Mouse (Mus musculus) liver, embryonic 15.5 days (tissue): ENCODE results near the gene Lmbrd2. TPM values are rescaled to one million over a fixed set of nuclear protein-coding genes. Genes with fewer than 3 reads are reported as not detected.
"Not testable (repeated sequence)": the region's sequence is repeated elsewhere in the genome, so short reads cannot be mapped to it uniquely, and the experiment has no call there.

Source experiments
- ATAC-seq: fragments of 200-750 bp; cut with Nextera tagmentation; 2 replicates; pipeline ENCODE4 v1.8.0; 2017; ENCODE audit warnings: moderate number of reproducible peaks, mild to moderate bottlenecking, moderate library complexity; ENCODE audit not compliant: insufficient read depth
- H3K27ac ChIP-seq: fragments of 300-500 bp; sonication (generic); replicated peaks from 2 replicates; pipeline ENCODE4 v1.5.1; 2015; ENCODE audit warnings: mild to moderate bottlenecking, inconsistent platforms
- H3K27me3 ChIP-seq: fragments of 300-500 bp; sonication (generic); 2 replicates; pipeline ENCODE4 v1.6.1; 2015; ENCODE audit warnings: mild to moderate bottlenecking, inconsistent platforms
- H3K36me3 ChIP-seq: fragments of 300-500 bp; sonication (generic); replicated peaks from 2 replicates; pipeline ENCODE4 v1.6.1; 2015; ENCODE audit warnings: moderate library complexity, mild to moderate bottlenecking, inconsistent platforms
- H3K4me1 ChIP-seq: fragments of 300-500 bp; sonication (generic); replicated peaks from 2 replicates; pipeline ENCODE4 v1.6.1; 2015; ENCODE audit warnings: inconsistent platforms
- H3K4me2 ChIP-seq: fragments of 300-500 bp; sonication (generic); 2 replicates; pipeline ENCODE4 v1.6.1; 2015; ENCODE audit warnings: moderate library complexity, mild to moderate bottlenecking, inconsistent platforms
- H3K4me3 ChIP-seq: fragments of 300-500 bp; sonication (generic); replicated peaks from 2 replicates; pipeline ENCODE4 v1.5.1; 2015; ENCODE audit warnings: mild to moderate bottlenecking, inconsistent platforms
- H3K9ac ChIP-seq: fragments of 300-500 bp; sonication (generic); 2 replicates; pipeline ENCODE4 v1.6.1; 2015; ENCODE audit warnings: moderate library complexity, mild to moderate bottlenecking, inconsistent platforms
- H3K9me3 ChIP-seq: fragments of 300-500 bp; sonication (generic); replicated peaks from 2 replicates; pipeline ENCODE4 v1.6.1; 2016; ENCODE audit warnings: inconsistent platforms
- WGBS: fragments of 180-500 bp; shearing (Covaris S2); methylation state at CpG from one replicate; pipeline ENCODE4 v1.1.7; 2015; ENCODE audit warnings: mixed read lengths; ENCODE audit not compliant: insufficient replicate concordance; 5-methylcytosine and 5-hydroxymethylcytosine counted together
- polyA plus RNA-seq: library from polyadenylated mRNA; unstranded; fragments of >200 nt; fragmentation: Nextera tagmentation; extraction: Ambion mirVana; gene quantifications from 2 replicates; pipeline ENCODE4 v1.2.1, GENCODE M21; 2015

Gene Lmbrd2
- polyA plus RNA-seq, 1 experiment from 2014 or later: 1.8 TPM

- not testable (repeated sequence) for H3K9me3 ChIP-seq, H3K36me3 ChIP-seq, H3K4me2 ChIP-seq, H3K9ac ChIP-seq, H3K27me3 ChIP-seq, H3K27ac ChIP-seq, H3K4me3 ChIP-seq, H3K4me1 ChIP-seq, ATAC-seq
- WGBS: 54% methylated on average over 3 of the region's 3 CpGs
Observed at GRCm38 (mm10) chr15:9213026-9213425, 72.7 kb downstream of the Lmbrd2 start.

GRCm38 (mm10) chr15:9213431-9213830 lies 73.1 kb downstream of the Lmbrd2 start:
- not testable (repeated sequence) for H3K27me3 ChIP-seq, H3K9me3 ChIP-seq, ATAC-seq, H3K27ac ChIP-seq, H3K4me3 ChIP-seq, H3K36me3 ChIP-seq, H3K9ac ChIP-seq, H3K4me1 ChIP-seq, H3K4me2 ChIP-seq
- 62% methylated on average over 7 of the region's 7 CpGs for WGBS

DNA sequence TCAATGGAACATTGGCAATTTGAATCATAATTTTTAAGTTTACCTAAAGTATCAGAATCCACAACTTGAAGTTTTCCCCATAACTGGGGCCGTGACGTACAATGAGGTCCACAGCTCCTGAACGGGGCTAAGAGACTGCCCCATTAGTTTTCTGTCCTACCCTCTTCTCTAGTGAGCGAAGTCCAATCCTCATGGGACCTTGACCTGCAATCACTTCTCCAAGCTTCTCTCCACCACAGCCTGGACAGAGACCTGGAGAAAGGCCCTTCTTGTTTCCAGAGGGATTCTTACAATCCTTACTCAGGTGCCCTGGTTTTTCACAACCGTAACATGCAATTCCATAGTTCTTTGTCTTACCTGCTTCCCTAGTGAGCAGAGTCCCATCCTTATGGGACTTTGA lies 76.1 kb downstream of the Lmbrd2 start:
- no peak overlapping the region for H3K4me2 ChIP-seq
- no peak overlapping the region for H3K27ac ChIP-seq
- H3K4me3 ChIP-seq: no peak overlapping the region
- no peak overlapping the region for H3K9ac ChIP-seq
- no peaks in the 10 kb centered on the region for H3K9me3 ChIP-seq
- H3K36me3 ChIP-seq: no peaks in the 10 kb centered on the region
- no peak for ATAC-seq
- no peaks in the 10 kb centered on the region for H3K4me1 ChIP-seq
- no peaks in the 10 kb centered on the region for H3K27me3 ChIP-seq
- WGBS: 67% methylated on average over 5 of the region's 5 CpGs

DNA sequence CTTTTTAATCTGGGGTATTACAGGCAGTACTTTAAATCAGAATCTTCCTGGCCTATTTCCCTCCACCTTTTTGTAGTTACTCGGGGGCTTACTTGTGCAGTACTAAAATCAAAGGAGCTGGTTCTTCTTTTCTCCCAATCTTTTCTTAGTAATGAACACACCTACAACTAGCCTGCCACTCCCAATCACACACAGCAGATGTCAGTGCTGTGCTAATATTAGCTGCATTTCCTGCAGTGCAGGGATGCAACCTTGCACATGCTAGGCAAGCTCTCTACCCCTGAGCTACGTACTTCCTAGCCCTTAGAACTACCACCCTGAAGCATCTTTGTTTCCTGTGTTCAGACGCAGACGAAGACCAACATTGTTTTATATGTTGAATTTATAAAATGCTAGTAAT lies 90.6 kb downstream of the Lmbrd2 start:
- not testable (repeated sequence) for H3K4me1 ChIP-seq, H3K27me3 ChIP-seq, H3K9ac ChIP-seq, H3K36me3 ChIP-seq, H3K4me3 ChIP-seq, H3K27ac ChIP-seq, H3K4me2 ChIP-seq, H3K9me3 ChIP-seq, ATAC-seq
- WGBS: 54% methylated on average over 4 of the region's 4 CpGs

DNA sequence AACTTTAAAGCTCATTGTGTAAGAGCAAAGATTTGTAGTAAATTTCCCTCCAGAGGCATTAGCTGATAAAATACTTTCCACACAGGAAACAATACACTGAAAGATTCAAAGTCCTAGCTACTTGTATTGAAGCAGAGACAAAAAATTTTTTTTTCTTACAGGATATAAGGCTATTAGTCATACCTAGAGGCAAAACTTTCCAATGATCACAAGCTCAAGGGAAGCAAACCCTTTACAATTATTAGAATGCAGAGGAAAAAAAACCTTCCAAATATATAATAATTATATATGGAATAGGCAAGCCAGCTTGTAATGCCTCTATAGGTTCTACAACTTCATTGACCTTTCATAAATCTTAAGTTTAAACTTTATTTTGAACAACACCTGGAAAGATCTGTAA lies 106.0 kb downstream of the Lmbrd2 start:
- H3K4me2 ChIP-seq: no peak overlapping the region

More for the DNA sequence above, 106.0 kb downstream of the Lmbrd2 start:
- no peak overlapping the region for H3K4me3 ChIP-seq
- H3K27ac ChIP-seq: no peak overlapping the region
- H3K36me3 ChIP-seq: no peaks in the 10 kb centered on the region
- no peaks in the 10 kb centered on the region for H3K4me1 ChIP-seq
- no peaks in the 10 kb centered on the region for H3K27me3 ChIP-seq
- ATAC-seq: no peak
- H3K9ac ChIP-seq: no peak overlapping the region
- no peaks in the 10 kb centered on the region for H3K9me3 ChIP-seq

Other genes with a start within 250 kb of the Lmbrd2 start
- 0.47 and 0.77 TPM in 2 replicates for gene Ranbp3l, start 172.6 kb upstream of the Lmbrd2 start, polyA plus RNA-seq
- 97.8 and 101 TPM in 2 replicates for gene Nadk2, start 69.3 kb upstream of the Lmbrd2 start, polyA plus RNA-seq
- gene Skp2, start 14.9 kb downstream of the Lmbrd2 start, polyA plus RNA-seq: 19.5 and 20.6 TPM in 2 replicates
- gene Ugt3a1, start 136.3 kb downstream of the Lmbrd2 start, polyA plus RNA-seq: 1.2 and 1.4 TPM in 2 replicates
- gene Ugt3a2, start 195.0 kb downstream of the Lmbrd2 start, polyA plus RNA-seq: 1.6 and 2.2 TPM in 2 replicates